Mouse (Mus musculus): ENCODE measurements around the gene Asb15. TPM values are rescaled to one million over a fixed set of nuclear protein-coding genes. Genes with fewer than 3 reads are reported as not detected.

Gene Asb15
- not detected in 2 replicates for total RNA-seq (2021)
- long read RNA-seq, experiment 1: 0 reads
- long read RNA-seq, experiment 2: 0 reads

GRCm38 (mm10) chr6:24528064-24528243 lies at the start of gene Asb15:
TSS of gene Asb15 (plus strand) at chr6:24528144.
- DNase-seq: no peak

GRCm38 (mm10) chr6:24486530-24486929 lies 41.4 kb upstream of the Asb15 start:
- DNase-seq: no peak

GRCm38 (mm10) chr6:24490341-24490740 lies 37.6 kb upstream of the Asb15 start:
- no peak for DNase-seq

- DNase-seq: no peak
Measured at GRCm38 (mm10) chr6:24504141-24504540, 23.8 kb upstream of the Asb15 start.

GRCm38 (mm10) chr6:24514552-24515284 lies 13.2 kb upstream of the Asb15 start, which contains the start of gene Iqub:
TSS of gene Iqub (minus strand) at chr6:24515067.
- peak; percentile 77 for DNase-seq

GRCm38 (mm10) chr6:24516197-24516596 lies 11.7 kb upstream of the Asb15 start:
- no peak for DNase-seq

GRCm38 (mm10) chr6:24525705-24526104 lies 2.2 kb upstream of the Asb15 start:
- no peak for DNase-seq

GRCm38 (mm10) chr6:24527155-24528063 lies 535 bp upstream of the Asb15 start, which contains the start of gene Ndufa5:
TSS of gene Ndufa5 (minus strand) at chr6:24528013.
- peak; percentile 97 for DNase-seq

- DNase-seq: peak; percentile 56
Measured at GRCm38 (mm10) chr6:24530166-24530565, 2.2 kb downstream of the Asb15 start.

- no peak for DNase-seq
Measured at GRCm38 (mm10) chr6:24530711-24531420, 2.9 kb downstream of the Asb15 start.

- DNase-seq: no peak
Measured at GRCm38 (mm10) chr6:24532804-24533203, 4.9 kb downstream of the Asb15 start.

GRCm38 (mm10) chr6:24538435-24538834 lies 10.5 kb downstream of the Asb15 start:
- no peak for DNase-seq

GRCm38 (mm10) chr6:24540106-24540505 lies 12.2 kb downstream of the Asb15 start:
- no peak for DNase-seq

- no peak for DNase-seq
Measured at GRCm38 (mm10) chr6:24542393-24542792, 14.4 kb downstream of the Asb15 start.

- DNase-seq: no peak
Measured at GRCm38 (mm10) chr6:24543119-24543591, 15.2 kb downstream of the Asb15 start.

GRCm38 (mm10) chr6:24546716-24547420 lies 18.9 kb downstream of the Asb15 start:
- DNase-seq: no peak

- DNase-seq: no peak
Measured at GRCm38 (mm10) chr6:24549801-24550200, 21.9 kb downstream of the Asb15 start.

GRCm38 (mm10) chr6:24552046-24552445 lies 24.1 kb downstream of the Asb15 start:
- no peak for DNase-seq

GRCm38 (mm10) chr6:24554427-24555086 lies 26.6 kb downstream of the Asb15 start:
- no peak for DNase-seq

GRCm38 (mm10) chr6:24555488-24555887 lies 27.5 kb downstream of the Asb15 start:
- DNase-seq: no peak

- DNase-seq: no peak
Measured at GRCm38 (mm10) chr6:24564081-24564480, 36.1 kb downstream of the Asb15 start.
